Mouse (Mus musculus) ES-E14 (cell line): ENCODE data around the gene Nme9. TPM values are rescaled to one million over a fixed set of nuclear protein-coding genes. Genes with fewer than 3 reads are reported as not detected.

Experiments used
- DNase-seq: peaks from one replicate; pipeline ENCODE4 v3.0.0-alpha.2; 2013; ENCODE audit warnings: low read depth, low spot score
- H3K27ac ChIP-seq: 2 replicates; pipeline ENCODE4 v1.5.1; 2012; ENCODE audit warnings: low read depth, mild to moderate bottlenecking, low read length, moderate library complexity, mixed read lengths; ENCODE audit not compliant: poor library complexity, insufficient read depth, severe bottlenecking
- H3K36me3 ChIP-seq: 2 replicates; pipeline ENCODE4 v1.6.1; 2012; ENCODE audit warnings: mild to moderate bottlenecking, low read length, moderate library complexity, mixed read lengths; ENCODE audit not compliant: control insufficient read depth, poor library complexity, insufficient read depth, severe bottlenecking
- H3K4me1 ChIP-seq, 2 experiments: fragments of 150-350 bp in 1 of 2; sonication (generic) in 1 of 2; 2 replicates each; pipeline ENCODE4 v1.6.1; 2012; ENCODE audit warnings: low read length in 2 of 2, mild to moderate bottlenecking in 1 of 2, mixed read lengths in 1 of 2; ENCODE audit not compliant: control insufficient read depth in 2 of 2, insufficient read depth in 2 of 2, poor library complexity in 1 of 2
- H3K4me3 ChIP-seq, 2 experiments: fragments of 150-350 bp in 1 of 2; sonication (generic) in 1 of 2; 2 replicates each; pipeline ENCODE4 v1.5.1; 2012; ENCODE audit warnings: low read length in 2 of 2, low read depth in 1 of 2, mild to moderate bottlenecking in 1 of 2, mixed read lengths in 1 of 2; ENCODE audit not compliant: insufficient read depth in 1 of 2, poor library complexity in 1 of 2, severe bottlenecking in 1 of 2
- H3K9ac ChIP-seq: 2 replicates; pipeline ENCODE4 v1.6.1; 2012; ENCODE audit warnings: low read depth, mild to moderate bottlenecking, low read length, mixed read lengths; ENCODE audit not compliant: poor library complexity, insufficient read depth, severe bottlenecking
- H3K9me3 ChIP-seq: fragments of 150-350 bp; sonication (generic); 2 replicates; pipeline ENCODE4 v1.6.1; 2012; ENCODE audit warnings: low read depth, mild to moderate bottlenecking, low read length; ENCODE audit not compliant: control insufficient read depth, insufficient read depth
- CHD2 ChIP-seq: IDR thresholded peaks from 2 replicates; pipeline ENCODE4 v1.6.1; 2014; ENCODE audit warnings: mild to moderate bottlenecking, low read depth, low read length, inconsistent platforms
- HCFC1 ChIP-seq: IDR thresholded peaks from 2 replicates; pipeline ENCODE4 v1.6.1; 2012; ENCODE audit warnings: low read length, inconsistent platforms, borderline replicate concordance; ENCODE audit not compliant: insufficient read depth
- MAFK ChIP-seq: IDR thresholded peaks from 2 replicates; pipeline ENCODE4 v1.6.1; 2014; ENCODE audit warnings: mild to moderate bottlenecking, low read depth, low read length, inconsistent platforms; ENCODE audit not compliant: insufficient read depth
- ZC3H11A ChIP-seq: IDR thresholded peaks from 2 replicates; pipeline ENCODE4 v1.6.1; 2012; ENCODE audit warnings: low read depth, mild to moderate bottlenecking, inconsistent platforms, low read length, borderline replicate concordance
- ZNF384 ChIP-seq: IDR thresholded peaks from 2 replicates; pipeline ENCODE4 v1.6.1; 2012; ENCODE audit warnings: low read depth, low read length, inconsistent platforms
- in situ Hi-C, 2 experiments: fragments of 600-800 bp; cut with MboI; formaldehyde crosslinking; loops; one replicate each; pipeline ENCODE4 v1.15.1; 2025; ENCODE audit warnings: low sequenced_read_pairs in 2 of 2, inconsistent platforms in 1 of 2; ENCODE audit not compliant: unreplicated experiment in 2 of 2
- total RNA-seq: library from RNA; depleted of rRNA; stranded (reverse); fragments of 300-350 nt; gene quantifications from 2 replicates; pipeline ENCODE4 v1.2.3, GENCODE M21; 2012

The Nme9 gene
- total RNA-seq, 1 experiment, result not detected

DNA sequence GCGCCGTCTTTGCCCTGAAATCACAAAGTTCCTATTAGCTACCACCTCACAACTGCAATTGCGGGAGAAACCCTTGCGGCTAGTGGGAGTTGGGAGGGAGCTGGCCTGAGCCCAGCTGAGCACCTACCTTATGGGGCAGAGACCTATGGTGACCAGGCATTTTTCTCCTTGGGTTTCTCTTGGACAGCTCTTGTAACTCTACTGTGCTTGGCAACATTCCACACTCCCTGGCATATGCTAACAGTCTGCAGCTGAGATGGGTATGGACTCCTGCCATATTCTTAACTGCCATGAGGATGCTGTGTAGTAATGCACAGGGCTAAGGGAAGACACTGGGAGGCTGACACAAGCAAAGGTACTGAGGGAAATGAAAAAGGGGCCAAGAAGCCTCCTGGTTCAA lies 29.5 kb downstream of the Nme9 start:
- Histone ChIP-seq H3K4me1 (peaks cover 1 to 12% of the 10 kb centered on the region in 2 experiments; a peak in 2 of 4 replicates), H3K4me3 (no peak overlapping the region), H3K27ac (no peak overlapping the region), H3K36me3 (peaks cover 5% of the 10 kb centered on the region; the same call in 1 of the 2 replicates), H3K9ac (no peak overlapping the region), H3K9me3 (no peaks in the 10 kb centered on the region)
- in situ Hi-C loops, result no loop called here
- no peak for TF ChIP-seq HCFC1
- no peak for TF ChIP-seq MAFK
- TF ChIP-seq CHD2, result no peak
- TF ChIP-seq ZNF384, result no peak
- TF ChIP-seq ZC3H11A, result no peak
- DNase-seq, result no peak

DNA sequence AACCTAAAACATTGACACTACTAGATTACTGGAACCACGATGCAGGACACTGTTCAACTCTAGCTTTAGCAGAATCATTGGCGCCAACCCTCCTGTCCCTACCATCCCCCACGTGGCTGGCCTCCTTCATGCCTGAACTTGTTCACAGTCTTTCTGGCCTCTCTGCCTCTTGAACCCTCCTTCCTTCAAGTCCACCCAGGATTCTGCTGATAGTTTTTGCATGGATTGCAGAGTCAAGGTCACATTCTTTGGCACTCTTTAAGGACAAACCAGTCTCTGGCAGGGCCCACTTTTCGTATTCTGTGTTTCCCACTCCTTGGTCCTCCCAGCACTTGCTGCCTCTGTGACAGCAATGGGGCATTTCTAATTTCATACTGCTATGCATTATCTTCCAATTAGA lies 31.9 kb downstream of the Nme9 start:
- no peak overlapping the region for H3K9ac ChIP-seq
- peaks cover 1 to 12% of the 10 kb centered on the region in 2 experiments; a peak in 2 of 4 replicates for H3K4me1 ChIP-seq
- H3K4me3 ChIP-seq, result no peak overlapping the region
- TF ChIP-seq ZC3H11A, result no peak
- TF ChIP-seq MAFK, result no peak
- TF ChIP-seq CHD2, result no peak
- TF ChIP-seq HCFC1, result no peak
- no peak for TF ChIP-seq ZNF384
- H3K9me3 ChIP-seq, result no peaks in the 10 kb centered on the region
- in situ Hi-C loops, result no loop called here
- peaks cover 11% of the 10 kb centered on the region; the same call in 1 of the 2 replicates for H3K36me3 ChIP-seq
- no peak for DNase-seq
- H3K27ac ChIP-seq, result no peak overlapping the region

DNA sequence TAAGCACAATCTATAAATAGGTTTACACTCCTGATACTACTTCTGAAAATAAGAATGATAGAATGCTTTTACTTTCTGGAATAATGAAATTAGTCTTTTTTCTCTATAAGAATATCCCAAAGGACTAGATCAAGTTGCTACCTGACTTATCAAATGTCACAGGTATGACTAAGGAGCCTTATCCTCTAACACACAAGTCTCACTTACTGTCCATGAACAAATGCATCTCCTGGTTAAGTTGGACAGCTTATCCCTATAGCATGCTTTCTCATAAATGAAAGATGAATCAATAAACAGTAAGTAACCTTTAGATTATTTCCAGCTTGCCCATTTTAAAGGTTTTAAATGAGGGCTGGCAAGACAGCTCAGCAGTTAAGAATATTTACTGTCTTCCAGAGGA lies 33.4 kb downstream of the Nme9 start:
- H3K27ac ChIP-seq, result no peak overlapping the region
- peaks cover 1 to 10% of the 10 kb centered on the region in 2 experiments; a peak in 2 of 4 replicates for H3K4me1 ChIP-seq
- no peak overlapping the region for H3K4me3 ChIP-seq
- no peak for DNase-seq
- no peak for TF ChIP-seq MAFK
- TF ChIP-seq HCFC1, result no peak
- no peak for TF ChIP-seq ZNF384
- TF ChIP-seq ZC3H11A, result no peak
- no peak for TF ChIP-seq CHD2
- no peak overlapping the region for H3K9ac ChIP-seq
- H3K9me3 ChIP-seq, result no peaks in the 10 kb centered on the region
- H3K36me3 ChIP-seq, result peaks cover 14% of the 10 kb centered on the region; the same call in 1 of the 2 replicates
- in situ Hi-C loops, result no loop called here

- Histone ChIP-seq H3K27ac (no peak overlapping the region), H3K4me1 (peaks cover 4 to 7% of the 10 kb centered on the region in 2 experiments; a peak in 3 of 4 replicates), H3K9me3 (no peaks in the 10 kb centered on the region), H3K36me3 (peaks cover 18% of the 10 kb centered on the region), H3K9ac (no peak overlapping the region), H3K4me3 (no peak overlapping the region)
- in situ Hi-C loops, result no loop called here
- TF ChIP-seq ZC3H11A (no peak), HCFC1 (no peak), ZNF384 (no peak), MAFK (no peak), CHD2 (no peak)
- no peak for DNase-seq
Observed at GRCm38 (mm10) chr9:99485144-99485543, 33.9 kb downstream of the Nme9 start.
